Mouse (Mus musculus): ENCODE results near the gene C7.

DNA sequence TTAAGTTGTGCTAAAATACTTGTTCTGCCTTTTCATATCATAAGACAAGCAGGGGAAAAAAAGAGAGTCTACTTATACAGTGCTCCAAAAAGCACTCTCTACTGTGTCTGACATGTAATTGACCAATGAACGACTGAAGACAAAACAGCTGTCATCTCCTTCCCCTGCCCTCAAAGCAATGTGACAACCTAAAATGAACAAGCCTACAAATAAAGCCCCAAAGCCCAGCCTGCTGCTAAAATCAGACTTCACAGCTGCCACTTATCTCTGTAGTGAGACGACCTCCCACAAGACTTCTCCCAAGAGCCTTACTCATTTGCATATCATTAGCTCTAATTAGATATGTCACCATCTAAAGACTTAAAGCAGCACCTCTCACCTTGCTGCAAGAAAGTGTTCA is 60.6 kb downstream of the C7 start:
- no peak for TF ChIP-seq CTCF (IDR thresholded peaks at IDR 0.05; ENCODE audit: low read depth)
- no peak for TF ChIP-seq EP300 (IDR thresholded peaks at IDR 0.05; ENCODE audit: low read depth)
